Comparison of ENCODE assay signal across 8 mouse cellular contexts in the genomic region with DNA sequence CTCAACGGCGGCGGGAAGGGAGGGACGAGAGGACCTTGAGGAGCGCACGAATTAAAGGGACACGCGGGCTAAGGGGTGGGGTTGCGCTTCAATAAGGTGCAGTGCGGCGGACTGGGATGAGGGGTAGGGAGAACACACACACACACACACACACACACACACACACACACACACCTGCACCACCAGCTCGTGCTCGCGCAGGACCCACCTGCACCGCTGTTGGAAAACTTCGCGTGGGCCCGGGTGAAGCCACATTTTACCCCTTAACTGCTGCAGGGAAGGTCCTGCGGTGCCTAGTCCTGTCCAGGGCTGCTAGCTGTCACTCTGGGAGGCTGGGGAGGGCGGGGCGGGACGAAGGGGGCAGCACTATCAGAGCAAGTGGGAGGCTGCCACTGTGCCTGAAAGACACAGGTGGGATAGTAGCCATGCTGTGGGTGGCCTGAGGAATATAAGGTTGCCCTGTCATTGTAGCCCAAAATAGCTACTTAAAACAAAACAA. TPM values are rescaled to one million over a fixed set of nuclear protein-coding genes. Genes with fewer than 3 reads are reported as not detected.
DNase-seq lines count a peak whose midpoint lies in the region; ATAC-seq lines count a peak whose summit lies in the region.

Gene Ube2e2, minus strand, starts transcription at position 321 of the 499 bp plus-strand sequence.

- no peaks in the 10 kb centered on the region for H3K9me3 ChIP-seq in kidney, embryonic 16.5 days (ENCODE audit: low read length)
- H3K9me3 ChIP-seq in midbrain, embryonic 11.5 days (ENCODE audit: control insufficient read depth, low read length), result no peaks in the 10 kb centered on the region

- no peaks in the 10 kb centered on the region for H3K4me1 ChIP-seq in kidney, embryonic 16.5 days (ENCODE audit: insufficient read depth, low read length)
- peaks cover 2% of the 10 kb centered on the region; the same call in 1 of the 2 replicates for H3K4me1 ChIP-seq in midbrain, embryonic 11.5 days (ENCODE audit: control insufficient read depth, insufficient read depth, low read length)

- H3K4me2 ChIP-seq in kidney, embryonic 16.5 days (replicated peaks; ENCODE audit: low read depth, low read length), result peak within 1 kb of the TSS; percentile 73
- H3K4me2 ChIP-seq in midbrain, embryonic 11.5 days, result peak within 1 kb of the TSS; percentile 66

- peak within 1 kb of the TSS; percentile 84 for H3K9ac ChIP-seq in kidney, embryonic 16.5 days (replicated peaks; ENCODE audit: low read length)
- peak within 1 kb of the TSS; percentile 86 for H3K9ac ChIP-seq in midbrain, embryonic 11.5 days (ENCODE audit: low read length)

- peak within 1 kb of the TSS; percentile 50; the same call in 1 of the 2 replicates for H3K27ac ChIP-seq in kidney, embryonic 16.5 days (ENCODE audit: low read length)
- no peak within 1 kb of the TSS for H3K27ac ChIP-seq in midbrain, embryonic 11.5 days (ENCODE audit: low read depth, low read length)

- ATAC-seq in kidney, embryonic 16.5 days (ENCODE audit: low FRiP score, low TSS enrichment), result peak; percentile 78
- peak; percentile 77; the same call in 1 of the 2 replicates for ATAC-seq in midbrain, embryonic 11.5 days (ENCODE audit: low FRiP score)
- ATAC-seq in erythroid progenitor cell, adult 5-6 weeks (replicated peaks; ENCODE audit: low FRiP score, poor library complexity, severe bottlenecking), result no peak

- 0% methylated on average over 22 of the region's 22 CpGs for WGBS in kidney, embryonic 16.5 days
- WGBS in midbrain, embryonic 11.5 days, result 8% methylated on average over 17 of the region's 22 CpGs

- no peaks in the 10 kb centered on the region for H3K27me3 ChIP-seq in kidney, embryonic 16.5 days (ENCODE audit: insufficient read depth, low read length)
- H3K27me3 ChIP-seq in midbrain, embryonic 11.5 days (ENCODE audit: control insufficient read depth, insufficient read depth, low read length), result no peaks in the 10 kb centered on the region

- peak within 1 kb of the TSS; percentile 75 for H3K4me3 ChIP-seq in kidney, embryonic 16.5 days (ENCODE audit: low read length)
- peak within 1 kb of the TSS; percentile 76 for H3K4me3 ChIP-seq in midbrain, embryonic 11.5 days (ENCODE audit: low read depth, low read length)

- no peaks in the 10 kb centered on the region for H3K36me3 ChIP-seq in kidney, embryonic 16.5 days (ENCODE audit: insufficient read depth, low read length)
- no peaks in the 10 kb centered on the region for H3K36me3 ChIP-seq in midbrain, embryonic 11.5 days (ENCODE audit: control insufficient read depth, insufficient read depth, low read length)

- no peak for DNase-seq in kidney, adult 11 months
- DNase-seq in adrenal gland, postnatal 14 days, result peak; percentile 25
- no peak for DNase-seq in gonadal fat pad, adult 2 months (ENCODE audit: low read depth)
- DNase-seq in layer of hippocampus, postnatal 10 days (ENCODE audit: low spot score in 2 of 2), result no peak
- DNase-seq in midbrain, embryonic 11.5 days (ENCODE audit: low spot score, missing footprints), result no peak
- no peak for DNase-seq in urinary bladder, postnatal 25 days (ENCODE audit: low spot score)

RNA-seq across cellular contexts. Expression of gene Ube2e2, which starts in this region (rescaled TPM):
- polyA plus RNA-seq in kidney, embryonic 16.5 days (2015; fragmentation: Nextera tagmentation; extraction: Ambion mirVana), result 42.2 and 52.5 TPM in 2 replicates
- total RNA-seq in adrenal gland, postnatal 14 days (2021), result 42.1 and 42.6 TPM in 2 replicates
- 118 and 124 TPM in 2 replicates for polyA plus RNA-seq in gonadal fat pad, adult 2 months (2012; rRNA removed)
- 100 to 1,000 TPM; 168 to 171 TPM for total RNA-seq in layer of hippocampus, postnatal 10 days (2021)
- 55.9 and 59.8 TPM in 2 replicates for polyA plus RNA-seq in midbrain, embryonic 11.5 days (2014; fragmentation: Nextera tagmentation; extraction: Ambion mirVana)
- not detected in 2 replicates for total RNA-seq in erythroid progenitor cell, adult 5-6 weeks (2015; ENCODE audit: low replicate concordance)
- total RNA-seq in erythroid progenitor cell, adult 5-6 weeks (2017; ENCODE audit: low replicate concordance), result not detected in 2 replicates

Comparison
In these comparisons a context has a peak if more than half of its experiments do, and no peak if none do; other contexts are left out.
1. RNA of gene Ube2e2 (total RNA-seq): 168 to 171 TPM in layer of hippocampus, postnatal 10 days and 42.1 to 42.6 TPM in adrenal gland, postnatal 14 days; not detected in erythroid progenitor cell, adult 5-6 weeks; every median in the first group is over 10 times any median in the second.